Mouse (Mus musculus) c-Kit-positive CD71-positive TER-119-negative erythroid progenitor cells, embryonic 14.5 days (primary cell): Measurements from ENCODE around the gene Mgme1.

ENCODE experiments used
- DNase-seq: peaks from one replicate; pipeline ENCODE4 v3.0.0-alpha.2; 2013; ENCODE audit warnings: low read depth

Mgme1 gene

DNA sequence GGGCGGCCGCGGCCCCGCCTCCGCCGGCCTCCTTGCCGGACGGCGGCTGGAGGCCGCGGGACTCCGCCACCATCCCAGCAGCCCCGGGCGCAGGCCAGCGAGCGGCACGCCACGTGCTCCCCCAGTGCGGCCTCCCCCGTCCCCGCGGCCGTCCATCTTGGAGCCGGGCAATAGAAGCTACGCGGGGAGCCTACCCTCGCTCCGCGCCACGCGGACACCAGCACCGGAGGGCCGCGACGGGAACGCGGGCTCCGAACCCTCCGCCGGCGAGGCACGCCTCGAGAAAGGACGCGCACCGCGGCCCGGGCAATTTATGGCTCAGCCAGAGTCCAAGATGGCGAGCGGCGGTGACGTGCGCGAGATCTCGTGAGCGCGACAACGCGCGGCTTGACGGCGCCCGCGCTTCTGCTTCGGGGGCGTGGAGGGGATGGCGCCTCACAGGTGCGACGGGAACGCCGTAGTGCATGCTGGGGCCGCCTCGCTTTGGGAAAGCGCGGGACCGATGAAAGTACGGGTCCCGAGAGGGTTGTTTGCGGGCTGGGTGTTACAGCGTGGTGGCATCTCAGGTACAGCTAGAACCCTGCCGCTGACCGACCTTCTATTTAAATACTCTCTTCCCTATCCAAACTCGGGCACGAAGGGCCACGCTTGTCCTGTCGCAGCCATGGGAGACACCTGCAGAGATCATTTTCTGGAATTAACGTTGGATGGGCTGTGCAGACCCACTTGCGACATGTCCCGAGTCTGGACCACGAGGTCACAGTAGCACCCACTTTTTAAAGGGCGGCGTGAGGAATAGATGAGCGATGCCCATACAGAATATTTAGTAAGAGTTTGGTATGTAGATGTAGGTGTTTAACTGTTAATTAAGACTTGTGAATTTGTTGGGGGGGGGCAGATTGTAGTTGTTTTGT is at the start of gene Mgme1, which contains the start of gene Snx5:
Gene Mgme1, plus strand, starts transcription at position 157 of the 914 bp plus-strand sequence.
Gene Snx5, minus strand, starts transcription at position 400 of the 914 bp plus-strand sequence.
- DNase-seq: peak; percentile 86

DNA sequence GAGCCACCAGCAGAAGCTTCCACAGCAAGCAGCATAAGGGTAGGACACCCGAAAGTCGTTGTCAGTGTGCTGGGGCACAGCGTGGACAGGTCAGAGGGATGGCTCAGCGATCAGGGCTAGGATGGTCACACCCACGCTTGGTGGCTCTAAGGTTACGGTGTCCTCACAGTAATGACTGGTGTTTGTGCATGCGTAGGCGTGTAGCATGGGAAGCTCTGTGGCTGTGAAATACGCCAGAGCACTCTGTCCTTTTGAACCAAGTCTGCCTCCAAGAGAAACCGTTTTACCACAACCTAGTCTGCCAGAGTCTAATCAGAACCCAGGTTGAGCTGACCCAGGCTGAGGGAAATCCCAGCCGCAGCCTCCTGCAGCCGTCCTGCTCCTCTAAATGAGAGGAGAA is 46.1 kb upstream of the Mgme1 start:
- DNase-seq: no peak

DNA sequence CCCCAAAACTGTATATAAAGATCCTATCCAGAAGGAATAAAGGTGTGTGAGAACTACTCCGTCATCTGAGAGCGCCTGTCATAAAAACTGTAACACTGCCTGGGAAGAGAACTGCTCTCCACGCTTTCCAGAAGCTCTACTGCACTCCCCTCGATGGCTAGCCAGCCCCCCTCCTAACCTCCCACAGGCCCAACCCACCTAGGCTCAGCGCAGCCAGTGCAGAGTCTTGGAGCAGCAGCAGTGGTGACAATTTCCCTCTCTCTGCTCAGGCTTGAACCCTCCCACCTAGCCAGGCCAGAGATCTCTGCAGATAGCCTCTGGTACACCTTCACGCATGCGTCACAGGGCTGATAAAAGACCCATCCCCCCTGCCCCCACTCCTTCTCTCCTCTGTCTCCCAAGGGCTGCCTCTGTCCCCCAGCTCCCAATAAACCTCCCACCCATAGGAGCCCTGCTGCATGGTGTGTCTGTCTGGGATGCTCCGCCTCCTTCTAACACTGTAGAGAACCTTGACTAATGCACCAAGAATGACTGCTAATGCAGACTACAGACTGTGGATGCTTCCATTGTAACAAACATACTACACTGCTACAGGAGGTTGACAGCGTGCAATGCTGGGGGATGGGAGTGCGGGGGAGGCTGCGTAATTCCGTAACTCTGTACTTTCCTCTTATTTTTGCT is 43.4 kb upstream of the Mgme1 start:
- DNase-seq: no peak

- DNase-seq: no peak
Measured at GRCm38 (mm10) chr2:144228521-144229346, 41.7 kb upstream of the Mgme1 start.

GRCm38 (mm10) chr2:144229647-144230046 is 40.8 kb upstream of the Mgme1 start:
- DNase-seq: no peak

GRCm38 (mm10) chr2:144230498-144230897 is 40.0 kb upstream of the Mgme1 start:
- no peak for DNase-seq

DNA sequence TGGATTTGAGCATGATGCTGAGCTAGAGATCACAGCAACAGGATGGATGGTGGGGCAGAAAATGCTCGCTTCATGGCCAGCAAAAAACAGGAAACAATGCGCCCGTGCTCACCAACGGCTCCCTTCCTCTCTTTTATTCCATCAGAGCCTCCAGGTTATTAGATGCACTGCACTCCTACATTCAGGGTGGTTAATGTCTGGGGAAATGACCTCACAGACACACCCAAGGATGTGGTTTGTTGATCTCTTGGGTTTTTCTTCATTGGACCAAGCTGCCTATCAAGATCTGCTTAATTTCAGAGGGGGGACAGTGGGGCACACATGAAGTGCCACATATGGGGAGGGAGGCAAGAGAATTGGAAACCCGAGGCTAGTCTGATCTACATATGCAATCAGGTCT is 39.3 kb upstream of the Mgme1 start:
- no peak for DNase-seq

GRCm38 (mm10) chr2:144233534-144233933 is 36.9 kb upstream of the Mgme1 start:
- DNase-seq: no peak

GRCm38 (mm10) chr2:144235776-144236175 is 34.7 kb upstream of the Mgme1 start:
- DNase-seq: no peak

- no peak for DNase-seq
Measured at GRCm38 (mm10) chr2:144236791-144237584, 33.5 kb upstream of the Mgme1 start.

DNA sequence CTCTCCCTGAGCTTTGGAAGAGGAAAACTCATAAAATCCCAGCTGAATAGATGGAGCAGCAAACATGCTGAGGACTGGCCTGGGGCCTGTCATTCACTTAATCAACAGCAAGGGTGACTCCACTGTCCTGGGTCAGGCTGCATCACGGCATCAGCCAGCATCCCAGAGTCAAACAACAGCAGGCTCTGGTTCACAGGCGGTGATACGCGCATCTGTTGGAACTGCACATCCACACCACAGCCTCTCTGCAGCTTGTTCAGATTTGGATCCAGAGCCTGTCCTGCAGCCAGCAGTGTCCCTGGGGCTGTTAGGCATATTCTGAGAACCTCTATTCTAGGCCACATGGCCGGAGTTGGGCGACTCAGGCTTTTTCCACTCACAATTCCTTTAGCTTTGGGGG is 32.1 kb upstream of the Mgme1 start:
- DNase-seq: no peak

DNA sequence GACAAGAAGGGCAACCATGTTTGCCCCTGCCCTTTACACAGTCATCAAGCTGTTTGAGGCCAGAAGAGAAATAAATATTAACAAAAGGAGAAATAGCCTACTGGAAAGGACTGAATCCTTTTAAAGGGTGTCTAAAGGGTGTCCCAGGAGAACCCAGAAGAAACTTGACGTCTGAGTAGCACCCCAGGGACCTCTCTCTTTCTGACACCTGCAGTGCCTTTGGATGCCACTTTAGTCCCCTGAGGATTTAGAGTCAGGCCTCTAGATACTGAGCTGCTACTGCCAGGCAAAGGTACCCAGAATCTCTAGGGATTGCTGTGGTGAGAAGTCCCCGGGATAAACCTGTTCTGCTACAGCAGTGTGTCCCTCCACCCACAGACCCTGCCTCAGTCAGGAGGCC is 31.1 kb upstream of the Mgme1 start:
- DNase-seq: no peak

DNA sequence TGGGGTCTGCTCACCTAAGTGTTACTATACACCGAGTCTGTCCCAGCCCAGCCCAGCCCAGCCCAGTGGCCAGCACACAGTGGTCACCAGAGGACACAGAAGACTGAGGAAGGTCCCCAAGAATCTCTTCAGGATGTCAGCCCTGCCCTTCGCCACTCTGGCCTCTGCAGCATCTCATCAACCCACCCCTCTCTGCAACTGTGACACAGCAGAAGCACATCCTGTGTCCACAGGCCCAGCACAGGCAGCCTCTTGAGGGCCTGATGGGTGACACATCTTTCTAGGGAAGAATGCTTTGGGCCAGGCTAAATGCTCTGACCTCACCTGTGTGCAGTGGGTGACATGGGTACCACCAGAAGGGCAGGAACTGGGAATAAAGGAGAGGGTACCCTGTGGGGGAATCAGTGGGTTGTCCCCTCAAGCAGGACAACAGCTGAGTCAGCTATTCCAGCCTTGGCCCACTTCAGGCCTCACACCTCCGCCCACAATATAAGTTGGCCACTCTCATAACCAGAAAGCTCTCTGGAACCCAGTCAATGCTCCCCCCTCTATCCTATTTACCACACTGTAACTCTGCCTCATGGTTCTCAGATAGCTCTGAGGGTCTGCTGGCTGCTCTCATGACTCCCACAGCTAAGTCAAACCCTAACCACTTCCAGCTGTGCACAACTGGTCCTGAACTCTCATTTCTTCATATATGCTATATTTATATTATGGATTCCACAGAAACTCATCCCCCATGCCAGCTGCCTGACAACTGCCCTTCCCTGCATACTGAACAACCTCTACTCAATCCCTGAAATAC is 30.2 kb upstream of the Mgme1 start:
- DNase-seq: no peak

DNA sequence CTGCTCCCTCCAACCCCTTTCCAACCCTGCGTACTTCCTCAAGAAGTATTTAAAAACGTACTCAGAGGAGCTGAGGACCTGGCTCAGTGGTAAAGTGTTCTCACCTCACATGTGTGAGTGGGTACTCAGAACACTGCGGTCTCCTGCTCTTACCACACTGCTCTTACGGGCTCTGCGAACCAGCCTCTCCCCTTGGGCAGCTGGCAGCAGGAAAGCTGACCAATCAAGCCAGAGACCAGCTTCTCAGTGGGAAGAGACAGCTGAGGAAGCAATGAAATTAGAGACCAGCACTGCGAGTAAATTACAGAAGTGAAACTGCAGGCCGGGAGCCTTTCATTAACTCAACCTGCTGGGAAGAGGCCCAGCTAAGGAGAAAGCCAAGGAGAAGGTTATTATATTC is 25.0 kb upstream of the Mgme1 start:
- no peak for DNase-seq

DNA sequence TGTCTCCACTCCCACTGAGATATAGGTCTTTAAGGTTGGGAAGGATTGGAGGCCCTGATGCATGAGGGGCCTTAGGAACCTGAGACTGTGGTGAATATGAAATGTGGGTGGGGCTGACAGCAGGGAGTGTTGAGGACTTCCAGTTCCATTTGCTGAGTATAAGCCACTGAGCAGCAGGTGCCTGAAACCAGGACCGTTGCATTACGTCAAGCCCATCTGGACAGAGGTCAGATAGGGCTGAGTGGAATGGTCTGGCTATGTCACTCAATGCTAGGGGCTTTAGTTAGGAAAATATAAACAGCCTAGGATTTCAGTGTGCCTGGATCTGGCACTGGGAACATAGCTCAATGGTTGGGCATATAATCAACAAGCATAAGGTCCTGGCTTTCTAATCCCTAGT is 24.2 kb upstream of the Mgme1 start:
- no peak for DNase-seq

GRCm38 (mm10) chr2:144247337-144247978 is 23.0 kb upstream of the Mgme1 start:
- DNase-seq: no peak

DNA sequence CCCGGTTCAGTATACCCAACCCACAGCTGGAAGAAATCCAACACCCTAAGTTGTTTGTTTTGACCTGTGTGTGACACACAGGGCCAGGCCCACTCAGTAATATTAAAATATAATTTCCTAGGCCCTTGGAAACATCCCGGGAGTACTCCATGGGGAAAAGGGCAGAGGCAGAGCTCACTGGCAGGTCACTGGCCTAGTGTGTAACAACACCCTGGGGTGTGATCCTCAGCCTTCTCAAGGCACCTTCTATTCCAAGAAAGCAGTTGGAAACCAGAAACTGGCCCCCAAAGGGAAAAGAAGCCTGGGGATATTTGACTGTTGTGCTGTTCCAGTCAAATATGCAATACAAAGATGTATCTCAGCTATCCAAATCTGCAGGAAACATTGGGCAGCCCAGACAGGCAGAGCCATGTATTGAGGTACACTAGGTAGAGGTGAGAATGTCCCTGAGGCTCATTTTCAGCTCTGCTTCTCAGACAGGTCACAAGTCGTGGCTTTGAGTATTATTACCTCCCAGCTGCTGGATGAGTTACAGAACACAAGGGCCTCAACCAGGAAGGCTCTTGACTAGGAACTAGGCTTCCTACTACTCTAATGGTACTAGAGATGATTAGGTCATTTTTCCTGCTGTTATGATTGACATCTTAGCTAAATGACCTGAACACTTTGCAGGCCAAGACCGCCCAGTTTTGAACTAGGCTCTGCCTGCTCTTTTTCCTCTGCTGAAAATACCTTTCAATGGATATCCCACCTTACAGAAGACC is 21.7 kb upstream of the Mgme1 start:
- no peak for DNase-seq

- DNase-seq: no peak
Measured at GRCm38 (mm10) chr2:144250111-144250510, 20.4 kb upstream of the Mgme1 start.

- DNase-seq: no peak
Measured at GRCm38 (mm10) chr2:144262837-144263236, 7.6 kb upstream of the Mgme1 start.
